Mouse (Mus musculus): ENCODE measurements at regions not wholly inside any gene's neighbourhood (a gene's known extent, or its start where the extent isn't known, plus 50 kb on each side); places are given as distances from the start of the nearest gene placed in this dataset.
"Not testable (repeated sequence)": the region's sequence is repeated elsewhere in the genome, so short reads cannot be mapped to it uniquely, and the experiment has no call there.

GRCm38 (mm10) chr16:12700088-12700487 is 409.4 kb upstream of the Ercc4 start:
- DNase-seq (ENCODE audit: extremely low read depth, low read depth): no peak

- no peak for DNase-seq (ENCODE audit: extremely low read depth, low read depth)
These were observed 405.5 kb upstream of the Ercc4 start for GRCm38 (mm10) chr16:12703818-12704590.

GRCm38 (mm10) chr16:12706907-12707306 is 402.6 kb upstream of the Ercc4 start:
- DNase-seq (ENCODE audit: extremely low read depth, low read depth): no peak

- not testable (repeated sequence) for DNase-seq (ENCODE audit: extremely low read depth, low read depth)
These were observed 388.1 kb upstream of the Ercc4 start for GRCm38 (mm10) chr16:12721368-12721767.

GRCm38 (mm10) chr16:12726043-12726442 is 383.4 kb upstream of the Ercc4 start:
- DNase-seq (ENCODE audit: extremely low read depth, low read depth): no peak

- DNase-seq (ENCODE audit: extremely low read depth, low read depth): not testable (repeated sequence)
These were observed 379.2 kb upstream of the Ercc4 start for GRCm38 (mm10) chr16:12730167-12730730.

- DNase-seq (ENCODE audit: extremely low read depth, low read depth): no peak
These were observed 377.9 kb upstream of the Ercc4 start for GRCm38 (mm10) chr16:12731588-12731987.

GRCm38 (mm10) chr16:12742472-12742871 is 367.0 kb upstream of the Ercc4 start:
- no peak for DNase-seq (ENCODE audit: extremely low read depth, low read depth)

- no peak for DNase-seq (ENCODE audit: extremely low read depth, low read depth)
These were observed 356.3 kb upstream of the Ercc4 start for GRCm38 (mm10) chr16:12753181-12753580.

- no peak for DNase-seq (ENCODE audit: extremely low read depth, low read depth)
These were observed 355.1 kb upstream of the Ercc4 start for GRCm38 (mm10) chr16:12754361-12754760.

- DNase-seq (ENCODE audit: extremely low read depth, low read depth): no peak
These were observed 350.9 kb upstream of the Ercc4 start for GRCm38 (mm10) chr16:12758594-12758993.

GRCm38 (mm10) chr16:12764166-12764565 is 345.3 kb upstream of the Ercc4 start:
- no peak for DNase-seq (ENCODE audit: extremely low read depth, low read depth)

GRCm38 (mm10) chr16:12764608-12765007 is 344.9 kb upstream of the Ercc4 start:
- no peak for DNase-seq (ENCODE audit: extremely low read depth, low read depth)

GRCm38 (mm10) chr16:12766846-12767245 is 342.6 kb upstream of the Ercc4 start:
- DNase-seq (ENCODE audit: extremely low read depth, low read depth): no peak

- no peak for DNase-seq (ENCODE audit: extremely low read depth, low read depth)
These were observed 341.2 kb upstream of the Ercc4 start for GRCm38 (mm10) chr16:12768161-12768895.

- DNase-seq (ENCODE audit: extremely low read depth, low read depth): no peak
These were observed 339.0 kb upstream of the Ercc4 start for GRCm38 (mm10) chr16:12770482-12770881.

- no peak for DNase-seq (ENCODE audit: extremely low read depth, low read depth)
These were observed 336.9 kb upstream of the Ercc4 start for GRCm38 (mm10) chr16:12772535-12772934.

GRCm38 (mm10) chr16:12775876-12776275 is 333.6 kb upstream of the Ercc4 start:
- DNase-seq (ENCODE audit: extremely low read depth, low read depth): no peak

GRCm38 (mm10) chr16:12779079-12779478 is 330.4 kb upstream of the Ercc4 start:
- DNase-seq (ENCODE audit: extremely low read depth, low read depth): no peak

GRCm38 (mm10) chr16:12780635-12781034 is 328.8 kb upstream of the Ercc4 start:
- DNase-seq (ENCODE audit: extremely low read depth, low read depth): peak; percentile 12

GRCm38 (mm10) chr16:12785828-12786227 is 323.7 kb upstream of the Ercc4 start:
- no peak for DNase-seq (ENCODE audit: extremely low read depth, low read depth)

GRCm38 (mm10) chr16:12798523-12798922 is 311.0 kb upstream of the Ercc4 start:
- no peak for DNase-seq (ENCODE audit: extremely low read depth, low read depth)
